Mouse (Mus musculus) erythroid progenitor cell, adult 5-6 weeks (primary cell): ENCODE data around the gene Nmur1. TPM values are rescaled to one million over a fixed set of nuclear protein-coding genes. Genes with fewer than 3 reads are reported as not detected.

Source experiments
- ATAC-seq: replicated peaks from 2 replicates; pipeline ENCODE4 v1.8.0; 2016; ENCODE audit warnings: moderate number of reproducible peaks, mild to moderate bottlenecking, moderate TSS enrichment, inconsistent platforms; ENCODE audit not compliant: poor library complexity, low FRiP score, severe bottlenecking
- total RNA-seq, 2 experiments: library from RNA; stranded (forward) in 1 of 2; stranded (reverse) in 1 of 2; fragments of 150-400 nt in 1 of 2; fragments of 186-747, 209-891 nt in 1 of 2; gene quantifications; 2 replicates each; pipeline versions ENCODE4 v1.2.3 to v1.2.4; 2015 to 2017; ENCODE audit warnings: low replicate concordance in 2 of 2

Gene Nmur1
- total RNA-seq (2015; ENCODE audit: low replicate concordance) = 1.1 TPM in 1 of 2 replicates, not detected in the other
- not detected in 2 replicates for total RNA-seq (2017; ENCODE audit: low replicate concordance)

GRCm38 (mm10) chr1:86426128-86426527, at the start of gene Nmur1, which contains the start of gene Tex44:
Gene Nmur1 (minus strand): TSS chr1:86426228.
Gene Tex44 (plus strand): TSS chr1:86426329.
- no peak for ATAC-seq

DNA sequence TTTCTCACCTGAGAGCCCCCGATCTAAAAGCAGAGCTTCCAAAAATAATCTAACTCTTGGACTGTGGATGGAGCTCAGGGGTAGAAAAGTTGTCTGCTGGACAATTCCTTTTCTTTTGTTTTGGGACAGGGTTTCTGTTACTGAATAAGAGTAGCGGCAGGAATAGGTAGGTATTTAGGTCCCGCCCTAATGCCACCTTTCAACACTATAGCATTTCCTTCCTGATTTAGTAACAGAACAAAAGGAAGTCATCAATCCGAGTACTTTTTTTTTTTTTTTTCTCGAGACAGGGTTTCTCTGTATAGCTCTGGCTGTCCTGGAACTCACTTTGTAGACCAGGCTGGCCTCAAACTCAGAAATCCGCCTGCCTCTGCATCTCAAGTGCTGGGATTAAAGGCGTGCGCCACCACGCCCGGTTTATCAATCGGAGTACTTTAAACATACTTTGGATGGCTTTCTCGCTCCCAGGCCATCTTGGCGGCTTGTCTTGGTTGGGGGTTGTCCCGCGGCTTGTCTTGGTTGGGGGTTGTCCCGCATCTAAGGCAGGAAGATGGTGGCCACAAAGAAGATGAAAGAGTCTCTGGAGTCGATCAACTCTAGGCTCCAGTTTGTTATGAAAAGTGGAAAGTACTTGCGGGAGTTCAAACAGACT, 47.2 kb upstream of the Nmur1 start:
- no peak for ATAC-seq

DNA sequence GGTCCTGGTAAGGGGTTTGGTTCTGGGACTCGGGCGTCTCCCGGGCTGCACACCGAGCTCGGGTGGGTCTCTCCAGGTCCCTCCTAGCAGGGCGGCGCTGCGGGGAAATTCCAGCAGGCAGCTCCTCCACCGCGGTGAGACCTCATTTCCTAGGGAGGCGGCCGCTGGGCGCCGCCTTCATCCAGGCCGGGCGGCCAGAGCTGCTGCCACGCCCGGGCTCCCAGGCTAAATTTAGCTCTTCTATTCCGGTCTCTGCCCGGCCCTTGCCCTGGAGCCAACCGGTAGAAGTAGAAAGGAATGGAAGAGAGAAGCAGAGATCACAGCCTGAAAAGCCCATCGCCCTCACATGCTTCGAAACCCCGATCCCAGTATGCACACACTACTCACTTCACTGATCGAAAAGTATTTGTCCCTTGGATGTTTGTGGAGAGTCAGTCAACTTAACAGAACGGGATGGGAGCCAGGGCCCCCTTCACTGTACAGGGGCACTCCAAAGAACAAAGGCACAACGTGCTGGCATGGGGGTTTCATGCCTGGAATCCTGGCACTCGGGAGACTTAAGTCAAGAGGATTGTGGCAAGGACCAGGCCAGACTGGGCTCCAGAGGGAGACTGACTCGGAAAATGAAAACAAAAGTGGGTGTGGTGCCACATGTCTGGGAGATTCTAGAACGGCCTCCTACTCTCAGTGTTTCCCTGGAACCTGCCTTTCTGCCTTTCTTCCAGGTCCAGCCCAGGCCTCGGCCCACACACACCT, 46.3 kb upstream of the Nmur1 start:
- peak; percentile 94 for ATAC-seq

DNA sequence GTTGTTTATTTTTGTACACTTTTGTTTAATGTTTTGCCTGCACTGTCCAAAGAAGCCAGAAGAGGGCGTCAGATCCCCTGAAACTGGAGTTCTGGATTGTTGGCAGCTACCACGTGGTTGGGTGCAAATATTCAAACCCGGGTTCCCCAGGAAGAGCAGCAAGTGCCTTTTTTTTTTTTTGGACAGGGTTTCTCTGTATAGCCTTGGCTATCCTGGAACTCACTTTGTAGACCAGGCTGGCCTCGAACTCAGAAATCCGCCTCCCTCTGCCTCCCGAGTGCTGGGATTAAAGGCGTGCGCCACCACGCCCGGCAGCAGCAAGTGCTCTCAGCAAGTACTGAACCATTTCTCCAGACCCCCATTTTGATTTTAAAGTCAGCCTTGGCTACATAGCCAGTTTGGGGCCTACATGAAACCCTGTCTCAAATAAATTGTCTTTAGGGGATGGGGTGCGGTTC, 45.5 kb upstream of the Nmur1 start:
- ATAC-seq = peak; percentile 15; the same call in 1 of the 2 replicates

DNA sequence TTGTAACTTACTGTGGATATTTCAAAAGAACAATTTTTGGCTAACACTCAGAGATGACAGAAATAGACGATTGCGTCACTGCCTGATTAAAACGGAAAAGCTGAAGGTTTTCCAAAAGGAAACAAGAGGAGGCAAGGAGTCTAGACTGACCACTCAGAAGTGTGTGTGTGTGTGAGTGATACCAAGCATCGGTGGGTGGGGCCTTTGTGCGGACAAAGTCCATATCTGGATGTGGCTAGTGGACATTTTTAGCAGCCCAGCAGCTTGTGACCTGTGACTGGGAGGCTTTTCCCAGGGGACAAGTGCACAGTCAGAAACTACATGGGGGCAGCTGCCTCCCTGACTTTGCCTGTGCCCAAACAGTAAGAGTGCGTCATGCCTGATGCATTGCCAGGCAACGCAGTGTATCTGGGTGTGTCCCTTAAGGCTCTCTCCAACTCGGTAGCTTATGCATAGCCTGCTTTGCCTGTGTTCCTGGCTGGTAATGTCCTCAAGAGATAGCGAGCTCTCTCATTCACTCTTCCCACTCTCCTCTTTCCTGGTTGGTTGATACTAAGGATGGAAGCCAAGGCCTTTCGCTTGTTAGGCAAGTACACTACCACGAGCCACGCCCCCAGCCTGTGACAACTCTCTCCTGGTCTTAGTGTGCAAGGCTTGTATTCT, 44.6 kb upstream of the Nmur1 start:
- ATAC-seq = peak; percentile 40; the same call in 1 of the 2 replicates

DNA sequence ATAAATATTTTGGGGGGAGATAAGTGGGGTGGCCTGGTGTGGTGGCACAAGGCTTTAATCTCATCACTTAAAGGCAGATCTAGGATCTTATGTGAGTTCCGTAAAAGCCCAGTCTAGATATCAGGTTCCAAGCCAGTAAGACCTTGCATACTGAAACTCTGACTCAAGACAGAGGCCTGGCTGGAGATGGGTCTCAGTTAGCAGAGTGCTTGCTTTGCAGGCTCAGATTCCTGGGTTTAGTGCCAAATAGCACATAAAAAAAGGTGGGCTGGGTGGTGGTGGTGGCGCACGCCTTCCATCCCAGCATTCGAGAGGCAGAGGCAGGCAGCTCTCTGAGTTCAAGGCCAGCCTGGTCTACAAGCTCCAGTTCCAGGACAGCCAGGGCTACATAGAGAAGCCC, 43.8 kb upstream of the Nmur1 start:
- no peak for ATAC-seq

DNA sequence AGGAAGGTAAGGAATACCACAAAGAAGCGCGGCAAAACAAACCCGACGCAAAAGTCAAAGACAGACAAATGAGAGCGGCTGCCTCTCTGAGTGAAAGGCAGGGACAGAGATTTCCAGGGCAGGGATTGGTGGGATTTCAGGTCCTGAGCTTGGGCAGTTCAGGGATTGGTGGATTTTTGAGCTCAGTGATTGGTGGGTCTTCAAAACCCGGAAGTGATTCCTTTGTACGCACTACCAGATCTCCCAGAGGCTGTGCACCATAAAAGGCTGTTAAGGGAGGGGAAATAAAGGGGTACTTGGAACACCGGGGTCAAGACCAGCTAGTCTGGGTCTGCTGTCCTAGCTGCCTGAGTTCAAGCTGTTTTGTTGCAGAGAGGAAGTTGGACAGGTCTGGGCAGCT, 41.4 kb upstream of the Nmur1 start:
- no peak for ATAC-seq

GRCm38 (mm10) chr1:86464875-86465224, 38.8 kb upstream of the Nmur1 start:
- no peak for ATAC-seq

DNA sequence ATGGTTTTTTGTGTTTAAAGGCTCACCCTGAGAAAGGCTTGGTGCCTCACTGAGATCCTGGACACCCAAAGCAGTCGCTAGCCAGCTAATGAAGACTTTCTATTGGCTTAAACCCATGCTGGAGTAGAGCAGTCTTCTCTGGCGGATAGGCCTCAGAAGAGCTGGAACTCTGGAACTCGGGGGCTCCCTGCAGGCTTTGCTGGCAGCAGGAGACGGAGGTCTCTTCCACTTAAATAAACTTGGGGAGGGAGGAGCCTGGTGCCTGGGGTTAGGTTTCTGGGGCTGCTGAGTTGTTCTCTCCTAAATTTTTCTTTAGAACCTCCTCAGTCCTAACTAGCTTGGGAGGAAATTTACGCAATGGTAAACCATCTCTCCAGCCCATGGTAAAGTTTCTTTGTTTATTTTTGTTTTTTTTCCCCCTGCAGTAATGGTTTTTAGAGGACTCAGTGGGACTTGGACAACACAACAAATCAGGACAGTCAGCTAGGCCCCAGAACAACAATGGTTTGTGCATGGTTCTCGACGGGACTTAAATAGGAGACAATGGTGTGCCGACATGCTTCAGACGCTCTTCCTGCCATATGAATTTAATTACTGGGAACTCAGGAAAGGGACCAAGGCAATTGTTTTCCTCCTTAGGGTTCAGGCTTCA, 38.3 kb upstream of the Nmur1 start:
- no peak for ATAC-seq

GRCm38 (mm10) chr1:86459371-86459770, 33.3 kb upstream of the Nmur1 start:
- ATAC-seq = no peak

GRCm38 (mm10) chr1:86456892-86457581, 31.0 kb upstream of the Nmur1 start:
- no peak for ATAC-seq

DNA sequence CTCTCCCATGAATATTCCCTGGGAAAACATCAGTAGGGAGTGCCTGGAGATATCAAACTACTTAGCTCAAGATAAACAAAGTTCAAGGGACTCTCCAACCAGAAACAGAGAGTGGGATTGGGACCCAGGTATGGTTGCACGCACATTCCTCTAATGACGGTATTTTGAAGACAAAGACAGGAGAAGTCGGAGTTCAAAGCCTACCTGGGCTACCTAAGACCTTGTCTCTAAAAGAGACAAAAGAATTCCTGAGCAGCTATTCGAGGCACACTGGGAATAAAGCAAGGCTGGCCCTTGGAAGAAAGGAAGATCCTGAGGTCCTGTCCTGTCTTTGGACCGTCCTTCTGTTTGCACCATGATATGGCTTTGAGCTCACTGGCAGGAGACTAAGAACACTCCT, 26.7 kb upstream of the Nmur1 start:
- no peak for ATAC-seq

- ATAC-seq = no peak
These were observed 23.9 kb upstream of the Nmur1 start for GRCm38 (mm10) chr1:86449966-86450365.

GRCm38 (mm10) chr1:86448272-86448671, 22.2 kb upstream of the Nmur1 start:
- no peak for ATAC-seq

DNA sequence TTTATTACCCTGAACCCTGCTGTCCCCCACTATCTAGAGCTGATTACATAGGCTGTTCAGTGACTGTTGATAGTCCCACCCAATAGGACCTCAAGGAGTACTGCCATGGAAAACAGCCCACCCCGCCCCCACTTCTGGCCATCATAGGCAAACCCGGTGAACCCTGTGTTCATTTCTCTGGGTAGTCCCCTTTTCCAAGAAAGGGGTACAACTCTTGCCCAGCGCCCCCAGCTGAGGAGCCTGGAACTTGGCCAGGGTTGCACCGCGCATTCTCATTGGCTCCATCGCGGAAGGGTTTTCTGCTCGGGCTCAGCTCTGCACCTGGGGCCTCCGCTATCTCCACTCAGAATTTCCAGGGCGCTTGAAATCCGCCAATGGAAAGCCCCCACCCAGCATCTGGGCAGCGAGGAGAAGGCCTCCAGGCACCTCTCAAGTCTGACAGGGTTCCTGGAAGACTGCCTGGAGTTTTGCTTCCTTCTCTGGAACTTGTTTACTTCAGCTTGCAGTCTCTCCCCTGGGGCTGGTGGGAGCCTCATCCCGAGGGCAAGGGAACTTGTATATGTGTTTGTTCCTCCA, 21.7 kb upstream of the Nmur1 start:
- ATAC-seq = no peak

DNA sequence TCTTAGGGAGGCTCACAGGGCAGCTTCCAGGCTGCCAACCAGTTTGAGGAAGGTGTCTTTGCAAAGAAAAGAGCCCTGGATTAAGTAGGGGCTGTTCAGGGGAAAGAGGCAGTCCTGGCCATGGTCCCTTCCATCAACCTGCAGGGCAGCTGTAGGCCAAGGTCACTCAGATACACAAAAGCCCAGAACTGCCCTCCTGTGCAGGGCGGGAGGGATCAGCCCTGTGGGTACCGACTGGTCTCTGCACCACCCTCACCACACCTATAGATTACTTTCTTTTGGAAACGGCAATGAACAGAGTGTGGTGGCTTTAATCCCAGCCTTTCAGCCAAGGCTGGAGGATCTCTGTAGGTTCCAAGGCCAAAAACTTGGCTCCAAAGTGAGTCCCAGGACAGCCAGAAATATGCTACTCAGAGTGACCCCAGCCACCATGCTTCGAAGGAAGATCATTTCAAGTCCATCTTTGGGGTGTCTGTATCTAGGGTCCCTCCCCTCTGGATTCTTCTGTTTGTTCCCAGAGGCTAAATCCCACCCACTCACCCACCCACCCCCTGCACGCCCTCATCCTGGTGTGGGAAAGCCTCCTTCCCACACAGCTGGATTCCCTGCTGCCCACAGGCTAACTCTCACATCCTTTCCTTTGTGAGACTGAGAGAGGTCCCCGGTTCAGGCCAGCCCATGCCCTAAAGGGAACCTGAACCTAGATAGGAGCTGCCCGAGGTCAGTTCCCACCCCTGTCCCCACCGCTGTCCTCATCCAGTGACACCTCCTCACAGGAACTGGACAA, 17.6 kb upstream of the Nmur1 start:
- no peak for ATAC-seq

DNA sequence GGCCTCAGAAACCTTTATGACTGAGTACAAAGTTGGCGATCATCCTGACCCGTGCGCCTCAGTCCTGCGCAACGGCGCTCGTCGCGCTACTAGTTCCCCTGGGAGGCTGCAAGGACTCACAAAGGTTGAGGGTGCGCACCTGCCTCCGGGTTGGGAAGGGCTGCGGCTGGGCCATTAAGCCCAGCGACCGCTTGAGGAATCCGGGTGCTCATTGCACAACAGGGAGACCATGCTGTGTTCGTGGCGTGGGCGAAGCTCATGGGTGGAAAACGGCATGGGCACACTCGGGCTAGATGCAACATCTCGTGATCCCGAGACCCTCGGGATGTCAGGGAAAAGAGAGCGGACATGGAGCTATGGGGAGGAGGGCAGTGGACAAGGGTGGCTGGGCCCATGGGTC, 16.8 kb upstream of the Nmur1 start:
- ATAC-seq = no peak

DNA sequence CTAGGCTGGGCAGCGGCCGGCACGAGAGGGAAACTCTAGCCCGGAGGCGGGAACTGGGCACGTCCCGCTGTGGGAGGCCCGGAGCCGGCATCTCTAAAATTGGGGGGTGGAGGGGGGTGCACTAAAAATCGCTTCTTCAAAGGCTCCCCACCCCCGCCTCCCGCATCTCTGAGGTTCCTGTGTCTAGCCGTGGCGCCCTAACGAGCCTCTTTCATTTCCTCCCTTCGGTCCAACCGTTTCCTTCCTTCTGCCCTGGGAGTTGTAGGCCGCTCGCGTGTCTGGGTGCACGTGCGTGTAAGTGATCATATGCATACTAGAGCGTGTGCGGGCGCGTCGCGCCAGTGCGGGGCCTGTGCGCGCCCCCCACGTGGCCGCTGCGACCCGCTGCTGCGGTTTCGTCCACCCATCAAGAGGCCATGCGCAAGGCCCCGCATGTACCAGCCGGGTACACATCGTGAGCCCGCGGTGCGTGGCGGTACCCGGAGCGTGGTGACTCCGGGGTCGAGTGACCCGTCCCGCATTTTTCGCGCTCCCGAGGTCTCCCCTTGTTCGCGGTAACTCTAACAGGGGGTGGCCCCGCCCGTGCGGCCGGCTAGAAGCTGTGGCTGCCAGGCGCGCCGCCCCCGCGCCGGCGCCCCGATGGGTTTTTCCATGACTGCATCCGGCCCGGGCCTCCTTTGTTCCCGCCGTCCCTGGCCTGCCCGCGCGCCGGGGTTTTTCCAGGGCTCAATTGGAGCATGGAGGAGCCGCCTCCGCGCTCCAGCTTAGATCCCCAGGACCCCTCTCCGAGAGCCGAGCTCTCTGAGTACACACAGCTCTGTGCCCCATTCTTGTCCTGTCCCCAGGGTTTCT, 16.2 kb upstream of the Nmur1 start:
- 0 out of 2 replicates have a peak, but pooled peaks have one; percentile 27 for ATAC-seq
